Mouse (Mus musculus): ENCODE data around the gene Agtpbp1.

GRCm38 (mm10) chr13:59520834-59521233 lies 64.2 kb downstream of the Agtpbp1 start:
- TF ChIP-seq CEBPB (IDR thresholded peaks at IDR 0.05; ENCODE audit: low read depth): no peak
- no peak for TF ChIP-seq CTCF (IDR thresholded peaks at IDR 0.05; ENCODE audit: control insufficient read depth, insufficient read depth, insufficient read length)
- no peak for TF ChIP-seq USF1 (IDR thresholded peaks at IDR 0.05; ENCODE audit: low read depth)
- TF ChIP-seq MAX (IDR thresholded peaks at IDR 0.05): no peak
- no peak for TF ChIP-seq MYOD1 (IDR thresholded peaks at IDR 0.05; ENCODE audit: control insufficient read depth, insufficient read length, low read depth)
